Mouse (Mus musculus) MEL (cell line): ENCODE measurements around the gene Tesc.

ENCODE experiments used
- CTCF ChIP-seq, 3 experiments: IDR thresholded peaks in 2 of 3; conservative IDR thresholded peaks in 1 of 3; 2 replicates each; pipeline ENCODE4 v1.5.1; 2011 to 2012; ENCODE audit warnings: low read length in 3 of 3, low read depth in 2 of 3, mild to moderate bottlenecking in 2 of 3, improper control_type of control experiment in 1 of 3, inconsistent platforms in 1 of 3, mixed read lengths in 1 of 3, moderate library complexity in 1 of 3; ENCODE audit not compliant: control insufficient read depth in 1 of 3, insufficient read depth in 1 of 3, poor library complexity in 1 of 3, severe bottlenecking in 1 of 3
- EP300 ChIP-seq, 2 experiments: IDR thresholded peaks; 2 replicates each; pipeline ENCODE4 v1.6.1; 2011; ENCODE audit warnings: improper control_type of control experiment in 2 of 2, low read length in 2 of 2, low read depth in 1 of 2, mild to moderate bottlenecking in 1 of 2
- HCFC1 ChIP-seq: IDR thresholded peaks from 2 replicates; pipeline ENCODE4 v1.6.1; 2012; ENCODE audit warnings: low read depth, mild to moderate bottlenecking, inconsistent platforms, low read length, improper control_type of control experiment, moderate library complexity
- JUND ChIP-seq: IDR thresholded peaks from 2 replicates; pipeline ENCODE4 v1.6.1; 2011; ENCODE audit warnings: low read depth, mild to moderate bottlenecking, improper control_type of control experiment, low read length
- MAFK ChIP-seq: IDR thresholded peaks from 2 replicates; pipeline ENCODE4 v1.6.1; 2011; ENCODE audit warnings: low read depth, mild to moderate bottlenecking, low read length, improper control_type of control experiment, borderline replicate concordance
- SMC3 ChIP-seq: IDR thresholded peaks from 2 replicates; pipeline ENCODE4 v1.6.1; 2011; ENCODE audit warnings: low read depth, low read length, improper control_type of control experiment
- USF1 ChIP-seq: IDR thresholded peaks from 2 replicates; pipeline ENCODE4 v1.6.1; 2014; ENCODE audit warnings: low read depth, mild to moderate bottlenecking, inconsistent platforms, low read length, improper control_type of control experiment, moderate library complexity
- ZNF384 ChIP-seq: IDR thresholded peaks from 2 replicates; pipeline ENCODE4 v1.6.1; 2012; ENCODE audit warnings: low read depth, mild to moderate bottlenecking, inconsistent platforms, low read length, improper control_type of control experiment

DNA sequence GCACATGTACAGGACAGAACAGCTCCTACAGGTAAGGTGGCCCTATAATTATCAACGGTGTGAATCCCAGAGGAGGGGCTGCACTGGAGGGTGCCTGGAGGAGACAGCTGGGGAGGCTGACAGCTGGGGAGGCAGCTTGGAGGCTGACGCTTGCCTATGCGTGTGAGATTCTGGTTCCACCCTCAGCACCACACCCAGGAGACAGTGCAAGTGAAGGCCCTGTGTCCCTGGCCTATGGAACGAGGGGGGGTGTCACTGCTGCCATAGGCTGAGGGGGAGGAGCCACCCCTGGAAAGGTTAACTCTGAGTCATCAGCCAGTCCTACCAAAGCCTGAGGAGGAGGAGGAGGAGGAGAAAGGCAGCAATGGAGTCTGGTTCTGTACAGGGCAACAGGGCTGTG lies 40.0 kb downstream of the Tesc start:
- TF ChIP-seq JUND, result no peak
- no peak for TF ChIP-seq SMC3
- no peak for TF ChIP-seq ZNF384
- TF ChIP-seq CTCF (IDR thresholded peaks at IDR 0.05 in 2 of 3, conservative IDR thresholded peaks at IDR 0.05 in 1 of 3; ENCODE audit: control insufficient read depth in 1 of 3, insufficient read depth in 1 of 3, low read depth in 2 of 3, low read length in 3 of 3, poor library complexity in 1 of 3, severe bottlenecking in 1 of 3), result no peak
- TF ChIP-seq HCFC1, result no peak
- no peak for TF ChIP-seq USF1
- TF ChIP-seq EP300 (IDR thresholded peaks at IDR 0.05; ENCODE audit: low read depth in 1 of 2, low read length in 2 of 2), result no peak
- no peak for TF ChIP-seq MAFK
